Mouse (Mus musculus) thymus, postnatal 25 days (tissue): ENCODE results near the gene Pygl.
"Not testable (repeated sequence)": the region's sequence is repeated elsewhere in the genome, so short reads cannot be mapped to it uniquely, and the experiment has no call there.

Experiments
- DNase-seq: peaks from one replicate; pipeline ENCODE4 v3.0.0; 2022

Gene Pygl

DNA sequence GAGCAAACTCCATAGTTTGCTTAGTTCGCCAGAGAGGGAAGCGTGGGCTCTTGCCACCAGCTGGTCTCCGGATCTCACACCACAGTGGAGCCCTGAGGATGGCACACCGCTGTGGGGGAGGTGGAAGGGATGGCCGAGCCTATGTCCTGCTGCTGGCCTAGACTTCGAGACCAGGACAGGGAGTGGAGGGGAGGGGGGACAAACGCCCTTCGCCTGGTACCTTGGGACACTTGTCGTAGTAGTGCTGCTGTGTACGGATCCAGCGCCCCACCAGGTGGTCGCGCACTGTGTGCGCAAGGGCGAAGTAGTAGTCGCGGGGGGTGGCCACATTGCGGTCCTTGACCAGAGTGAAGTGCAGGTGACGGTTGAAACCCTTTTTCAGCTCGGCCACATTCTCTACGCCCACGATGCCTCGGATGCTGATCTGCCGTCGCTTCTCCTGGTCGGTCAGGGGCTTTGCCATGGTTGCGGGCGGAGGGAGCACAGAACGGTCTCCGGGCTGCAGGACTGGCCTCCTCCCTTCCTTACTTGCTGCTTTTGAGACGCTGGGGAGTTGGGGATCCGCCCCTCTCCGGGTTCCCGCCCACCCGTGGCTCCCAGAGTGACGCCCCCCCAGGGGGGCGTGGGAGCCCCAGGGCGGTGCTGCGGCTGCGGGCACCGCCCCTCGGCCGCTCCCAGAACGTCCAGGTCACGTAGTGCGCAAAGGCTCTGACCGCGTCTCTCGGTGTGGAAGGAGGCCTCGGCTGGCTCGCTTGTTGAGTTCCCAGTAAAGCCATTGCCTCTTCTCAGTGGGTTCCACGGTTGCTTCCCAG is 4.0 kb downstream of the Pygl start:
- DNase-seq, result peak; percentile 71

DNA sequence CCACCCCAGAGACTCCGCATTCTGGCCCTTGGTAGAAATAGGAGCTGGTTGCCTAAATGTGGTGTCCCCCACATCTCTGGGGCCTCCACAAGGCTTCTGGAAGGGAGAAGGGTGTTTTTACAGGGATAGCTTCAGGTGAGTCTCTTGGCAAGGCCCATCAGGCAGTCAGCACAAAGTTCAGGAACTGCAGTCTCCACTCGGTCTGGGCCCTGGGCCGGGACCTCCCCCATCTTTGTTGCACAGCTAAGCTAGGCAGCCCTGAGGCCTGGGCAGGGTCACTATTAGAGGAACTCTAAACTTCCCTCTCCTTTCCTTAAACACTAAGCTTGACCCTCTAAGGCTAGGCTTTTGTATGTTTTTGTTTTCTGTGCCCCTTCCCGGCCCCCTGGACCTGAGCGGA is 4.6 kb downstream of the Pygl start:
- DNase-seq, result no peak

- DNase-seq, result no peak
These were observed 8.0 kb downstream of the Pygl start for GRCm38 (mm10) chr12:70223331-70223730.

DNA sequence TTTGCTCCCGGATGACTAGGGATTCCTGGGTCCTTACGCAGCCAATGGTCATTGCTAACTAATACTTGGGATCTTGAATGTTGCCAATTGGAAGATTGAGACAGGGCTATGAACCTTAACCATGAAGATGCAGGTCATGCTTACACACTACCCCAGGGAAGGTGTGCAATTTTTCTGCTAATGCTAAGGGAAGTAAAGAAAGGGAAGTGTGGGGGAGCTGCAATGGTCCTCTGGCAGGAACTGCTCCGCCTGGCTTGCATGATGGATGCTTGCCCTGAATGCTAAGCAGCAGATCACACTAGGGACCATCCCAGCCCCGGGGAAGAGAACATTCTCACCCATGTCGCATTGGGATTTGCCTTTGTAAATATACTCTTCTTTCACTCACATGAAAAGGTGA is 9.9 kb downstream of the Pygl start:
- DNase-seq, result no peak

GRCm38 (mm10) chr12:70218795-70219540 is 12.3 kb downstream of the Pygl start:
- DNase-seq, result no peak

DNA sequence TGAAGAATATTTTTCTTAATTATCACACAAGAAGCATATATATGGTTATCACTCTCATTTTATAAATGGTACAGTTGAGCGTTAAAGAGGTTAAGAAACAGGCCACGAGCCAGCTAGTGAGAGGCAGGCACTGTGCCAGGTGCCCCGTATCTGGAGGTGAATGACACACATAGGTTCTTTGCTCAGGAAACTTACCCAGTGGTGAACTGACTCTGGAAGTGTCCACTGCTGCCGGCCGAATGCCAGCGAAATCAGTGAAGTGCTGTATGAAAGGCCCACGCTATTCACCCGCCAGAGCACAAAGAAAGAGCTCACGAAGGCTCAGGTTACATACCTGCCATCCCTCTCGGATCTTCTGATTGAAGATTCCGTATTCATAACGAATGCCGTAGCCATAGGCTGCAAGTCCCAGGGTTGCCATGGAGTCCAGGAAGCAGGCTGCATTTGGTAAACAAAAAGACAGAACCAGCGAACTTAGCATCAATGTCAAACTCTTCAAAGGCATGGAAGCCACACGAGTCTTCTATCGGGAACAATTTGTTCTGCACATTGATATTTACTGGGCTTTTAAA is 15.0 kb downstream of the Pygl start:
- no peak for DNase-seq

GRCm38 (mm10) chr12:70214281-70214680 is 17.0 kb downstream of the Pygl start:
- DNase-seq, result no peak

DNA sequence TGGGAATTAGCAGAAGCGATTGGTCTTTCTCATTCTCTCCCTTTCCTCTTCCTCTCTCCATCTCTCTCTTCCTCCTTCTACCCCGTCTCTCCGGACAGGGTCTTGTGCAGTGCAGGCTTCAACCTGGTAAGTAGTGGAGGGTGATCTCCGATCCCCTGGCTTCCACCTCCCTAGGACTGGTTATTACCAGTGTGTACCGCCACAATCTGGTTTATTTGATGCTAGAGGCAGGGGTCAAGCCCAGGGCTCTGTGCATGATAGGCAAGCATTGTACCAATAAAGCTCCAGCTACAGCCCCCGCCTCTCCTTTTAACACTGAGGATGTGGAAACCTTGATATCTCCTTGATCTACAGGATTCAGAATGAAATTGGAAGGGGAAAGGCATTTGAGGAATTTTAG is 17.7 kb downstream of the Pygl start:
- DNase-seq, result no peak

DNA sequence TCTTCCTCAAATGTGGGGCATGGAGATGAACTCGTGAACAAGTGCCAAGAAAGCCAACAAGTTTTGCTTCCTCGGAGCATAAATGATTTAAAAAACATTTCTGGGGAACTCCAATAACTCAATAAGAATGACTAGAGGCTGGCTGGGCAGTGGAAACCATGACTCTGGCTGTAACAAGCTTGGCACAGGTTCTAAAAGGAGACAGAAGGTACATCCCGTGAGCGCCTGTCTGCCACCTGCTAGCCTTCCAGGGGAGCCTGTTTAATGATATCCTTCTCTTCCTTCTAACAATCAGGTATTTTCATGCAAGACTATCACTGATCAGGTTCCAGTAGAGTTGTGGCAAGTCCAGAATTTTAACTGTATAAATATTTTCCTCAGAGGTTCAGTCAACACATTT is 18.8 kb downstream of the Pygl start:
- DNase-seq, result no peak

- no peak for DNase-seq
These were observed 23.1 kb downstream of the Pygl start for GRCm38 (mm10) chr12:70208214-70208613.

DNA sequence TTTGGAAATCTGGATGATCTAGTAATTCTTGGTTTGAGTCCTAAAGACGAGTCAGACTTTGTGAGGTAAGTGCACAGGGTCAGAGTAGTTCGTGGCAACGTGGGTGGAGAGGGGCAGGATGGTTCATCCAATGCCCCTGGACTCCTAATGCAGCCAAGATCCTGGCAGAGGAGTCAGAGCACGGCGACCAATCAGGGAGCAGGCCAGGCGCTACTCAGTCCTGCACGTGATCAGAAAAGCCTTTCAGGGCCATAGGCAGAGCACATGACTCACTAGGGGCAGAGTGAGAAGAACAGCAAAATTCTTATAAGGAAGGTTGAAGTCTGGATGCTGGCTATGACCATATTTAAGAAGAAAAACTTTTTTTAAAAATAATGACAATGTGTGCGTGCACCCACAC is 26.9 kb downstream of the Pygl start:
- DNase-seq, result no peak

- DNase-seq, result no peak
These were observed 29.3 kb downstream of the Pygl start for GRCm38 (mm10) chr12:70201926-70202529.

- no peak for DNase-seq
These were observed 34.9 kb downstream of the Pygl start for GRCm38 (mm10) chr12:70196341-70196740.

- DNase-seq, result no peak
These were observed 35.9 kb downstream of the Pygl start for GRCm38 (mm10) chr12:70195426-70195825.

DNA sequence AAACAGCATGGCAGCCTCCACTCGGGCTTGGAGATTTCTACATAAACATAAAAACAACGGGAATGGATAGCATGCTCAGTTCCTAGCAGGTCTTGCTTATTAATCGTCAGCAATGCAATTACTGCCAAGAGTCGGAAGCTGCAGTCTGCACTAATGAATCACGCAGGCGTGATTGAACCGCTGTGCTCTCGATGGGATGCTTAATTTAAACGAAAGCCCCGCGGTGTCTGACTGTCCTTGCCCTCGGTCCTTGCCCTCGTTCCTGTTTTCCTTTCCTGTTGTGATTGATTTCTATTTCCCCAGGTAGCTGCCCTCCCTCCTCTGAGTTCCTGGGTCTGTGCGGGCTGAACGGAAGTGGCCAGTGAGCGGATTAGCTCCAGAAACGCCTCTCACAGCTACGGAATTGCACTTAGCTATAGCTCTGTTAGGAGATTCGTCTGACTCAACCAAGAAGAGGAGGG is 39.0 kb downstream of the Pygl start:
- no peak for DNase-seq

DNA sequence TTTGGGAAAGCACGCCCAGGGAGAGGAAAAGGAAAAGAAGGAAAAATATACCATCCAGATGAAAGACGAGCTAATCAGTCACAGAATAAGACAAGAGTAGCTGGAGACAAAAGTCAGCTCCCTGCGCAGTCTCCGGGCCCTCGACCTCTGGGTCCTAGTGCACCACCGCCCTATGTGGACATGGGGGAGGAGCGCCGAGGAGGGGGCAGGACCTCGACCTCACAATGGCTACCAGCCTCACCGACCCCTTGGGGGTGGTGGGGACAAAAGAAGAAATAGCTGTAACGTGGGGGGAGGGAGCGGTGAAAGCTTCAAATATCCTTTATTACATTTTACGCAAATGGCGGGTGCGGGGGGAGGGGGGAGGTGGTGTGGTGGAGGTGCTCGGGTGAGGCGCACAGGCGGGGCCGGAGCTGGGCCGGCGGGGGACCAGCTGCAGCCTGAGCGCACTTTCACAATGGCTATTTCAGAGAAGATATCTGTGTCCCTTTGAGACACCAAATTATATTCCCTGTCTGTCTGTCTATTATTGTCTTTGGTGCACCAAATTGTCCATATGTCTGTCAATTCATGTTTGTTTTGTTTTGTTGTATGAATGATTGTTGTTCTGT is 47.0 kb downstream of the Pygl start:
- no peak for DNase-seq

GRCm38 (mm10) chr12:70183507-70183906 is 47.8 kb downstream of the Pygl start:
- not testable (repeated sequence) for DNase-seq

DNA sequence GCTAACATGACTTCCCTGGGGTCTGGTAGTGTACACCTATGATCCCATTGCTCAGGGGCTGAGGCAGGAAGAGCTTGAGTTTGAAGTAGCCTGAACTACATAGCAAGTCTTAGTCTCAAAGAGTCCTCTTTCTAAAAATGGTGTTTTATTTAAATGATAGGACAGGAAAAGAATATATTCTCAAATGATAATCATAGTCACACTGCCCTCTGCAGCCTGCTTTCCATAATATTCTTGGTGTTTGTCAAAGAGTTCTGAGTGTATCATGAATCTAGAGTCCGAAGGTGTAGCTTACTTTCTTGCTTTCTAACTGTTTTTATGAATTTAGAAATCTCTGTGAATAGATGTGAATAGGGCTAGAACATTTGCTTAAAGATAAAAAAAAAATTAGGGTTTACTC is 61.3 kb downstream of the Pygl start:
- DNase-seq, result no peak

- DNase-seq, result no peak
These were observed 63.3 kb downstream of the Pygl start for GRCm38 (mm10) chr12:70167950-70168349.

GRCm38 (mm10) chr12:70164741-70165140 is 66.5 kb downstream of the Pygl start:
- DNase-seq, result no peak

DNA sequence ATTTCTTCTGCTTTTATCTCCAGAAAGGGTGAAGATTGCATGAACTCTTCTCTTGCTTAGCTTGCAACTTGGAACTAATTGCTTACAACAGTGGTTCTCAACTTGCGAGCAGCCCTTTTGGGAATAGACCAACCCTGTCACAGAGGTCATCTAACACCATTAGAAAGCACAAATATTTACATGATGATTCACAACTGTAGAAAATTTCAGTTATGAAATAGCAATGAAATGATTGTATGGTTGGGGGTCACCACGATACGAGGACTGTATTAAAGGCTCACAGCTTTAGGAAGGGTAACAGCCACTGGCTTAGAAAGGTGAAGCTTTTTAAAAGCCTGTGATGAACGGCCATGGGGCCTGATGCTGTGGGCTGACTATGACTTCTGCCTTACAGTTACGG is 70.2 kb downstream of the Pygl start:
- no peak for DNase-seq

- DNase-seq, result no peak
These were observed 73.8 kb downstream of the Pygl start for GRCm38 (mm10) chr12:70157292-70158066.
